Mouse (Mus musculus): ENCODE measurements around the gene Cpne8.
"Not testable (repeated sequence)": the region's sequence is repeated elsewhere in the genome, so short reads cannot be mapped to it uniquely, and the experiment has no call there.

Gene Cpne8

GRCm38 (mm10) chr15:90609836-90610415 is 69.3 kb downstream of the Cpne8 start:
- peak in 1 of 2 experiments; percentile 13 for DNase-seq

- no peak for DNase-seq
Measured at GRCm38 (mm10) chr15:90608368-90608767, 70.9 kb downstream of the Cpne8 start.

- DNase-seq, result no peak
Measured at GRCm38 (mm10) chr15:90607181-90607580, 72.1 kb downstream of the Cpne8 start.

- no peak for DNase-seq
Measured at GRCm38 (mm10) chr15:90603676-90604075, 75.6 kb downstream of the Cpne8 start.

GRCm38 (mm10) chr15:90597715-90598497 is 81.3 kb downstream of the Cpne8 start:
- DNase-seq, result no peak

- DNase-seq, result no peak
Measured at GRCm38 (mm10) chr15:90595592-90595991, 83.6 kb downstream of the Cpne8 start.

GRCm38 (mm10) chr15:90589587-90589986 is 89.6 kb downstream of the Cpne8 start:
- peak in 1 of 2 experiments; percentile 24 for DNase-seq

- DNase-seq, result no peak
Measured at GRCm38 (mm10) chr15:90577402-90577801, 101.8 kb downstream of the Cpne8 start.

- no peak for DNase-seq
Measured at GRCm38 (mm10) chr15:90569246-90569645, 110.0 kb downstream of the Cpne8 start.

- DNase-seq, result no peak
Measured at GRCm38 (mm10) chr15:90568050-90568449, 111.2 kb downstream of the Cpne8 start.

GRCm38 (mm10) chr15:90563996-90564395 is 115.2 kb downstream of the Cpne8 start:
- no peak for DNase-seq

GRCm38 (mm10) chr15:90561613-90562012 is 117.6 kb downstream of the Cpne8 start:
- no peak for DNase-seq

GRCm38 (mm10) chr15:90548589-90548988 is 130.6 kb downstream of the Cpne8 start:
- DNase-seq, result no peak

GRCm38 (mm10) chr15:90543447-90543846 is 135.8 kb downstream of the Cpne8 start:
- no peak for DNase-seq

GRCm38 (mm10) chr15:90542126-90542525 is 137.1 kb downstream of the Cpne8 start:
- DNase-seq, result no peak

- DNase-seq, result no peak
Measured at GRCm38 (mm10) chr15:90536311-90537202, 142.7 kb downstream of the Cpne8 start.

GRCm38 (mm10) chr15:90535730-90536129 is 143.5 kb downstream of the Cpne8 start:
- DNase-seq, result no peak

GRCm38 (mm10) chr15:90512769-90513168 is 166.5 kb downstream of the Cpne8 start:
- no peak for DNase-seq

GRCm38 (mm10) chr15:90497080-90497479 is 182.2 kb downstream of the Cpne8 start:
- no peak for DNase-seq

- no peak for DNase-seq
Measured at GRCm38 (mm10) chr15:90491558-90491957, 187.7 kb downstream of the Cpne8 start.

- DNase-seq, result no peak
Measured at GRCm38 (mm10) chr15:90490186-90490585, 189.0 kb downstream of the Cpne8 start.

- DNase-seq, result not testable (repeated sequence)
Measured at GRCm38 (mm10) chr15:90470561-90470960, 208.7 kb downstream of the Cpne8 start.

GRCm38 (mm10) chr15:90463281-90463680 is 216.0 kb downstream of the Cpne8 start:
- DNase-seq, result no peak
